Comparison of ENCODE assay signal across 8 mouse cellular contexts in the genomic region with DNA sequence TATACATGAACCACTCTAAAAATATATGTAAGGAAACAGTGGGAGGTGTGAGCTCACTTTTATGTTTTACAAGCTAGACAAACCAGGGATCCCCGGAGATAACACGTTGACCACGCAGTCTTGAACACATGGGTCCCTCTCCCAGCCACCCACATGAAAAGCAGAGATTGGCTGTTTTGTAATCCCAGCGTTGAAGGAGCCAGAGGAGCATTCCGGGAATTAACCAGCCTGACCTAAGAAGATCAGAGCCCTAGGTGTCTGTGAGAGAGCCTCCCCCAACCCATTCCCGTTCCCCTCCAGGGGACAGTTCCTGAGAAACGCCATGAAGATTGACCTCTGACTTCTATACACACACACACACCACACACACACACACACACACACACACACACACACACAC. TPM values are rescaled to one million over a fixed set of nuclear protein-coding genes. Genes with fewer than 3 reads are reported as not detected.
DNase-seq lines count a peak whose midpoint lies in the region; ATAC-seq and TF ChIP-seq lines count a peak whose summit lies in the region.
"Had no signal": no experiment of that assay in that cellular context is flagged by ENCODE, and none has a peak within 500 bp of the region (broad histone marks: within the 10 kb centered on the region; RNA-seq: fewer than 3 reads in every experiment).

No protein-coding gene starts in this region.

- H3K36me3 ChIP-seq in forebrain, embryonic 10.5 days (replicated peaks), result no peaks in the 10 kb centered on the region
- H3K36me3 ChIP-seq in limb, embryonic 13.5 days, result no peaks in the 10 kb centered on the region
- no peaks in the 10 kb centered on the region for H3K36me3 ChIP-seq in stomach, postnatal 0 days (ENCODE audit: control insufficient read depth, insufficient read depth, low read length)

- peaks cover 32% of the 10 kb centered on the region for H3K4me1 ChIP-seq in forebrain, embryonic 10.5 days
- peaks cover 18% of the 10 kb centered on the region for H3K4me1 ChIP-seq in limb, embryonic 13.5 days
- no peaks in the 10 kb centered on the region for H3K4me1 ChIP-seq in stomach, postnatal 0 days (replicated peaks; ENCODE audit: control insufficient read depth, insufficient read depth)

- no peak for TF ChIP-seq CTCF in stomach, postnatal 0 days (IDR thresholded peaks at IDR 0.05; ENCODE audit: low read depth)

- H3K4me3 ChIP-seq in forebrain, embryonic 10.5 days, result peak overlapping the region; percentile 62
- peak overlapping the region; percentile 58 for H3K4me3 ChIP-seq in limb, embryonic 13.5 days
- H3K4me3 ChIP-seq in stomach, postnatal 0 days (ENCODE audit: low read depth, low read length), result no peak overlapping the region; the same call in 1 of the 2 replicates

- 2% methylated on average over 7 of the region's 7 CpGs for WGBS in forebrain, embryonic 10.5 days
- WGBS in limb, embryonic 13.5 days, result under 1% methylated on average over 7 of the region's 7 CpGs
- 4% methylated on average over 7 of the region's 7 CpGs for WGBS in stomach, postnatal 0 days

- H3K27me3 ChIP-seq in forebrain, embryonic 10.5 days (ENCODE audit: poor library complexity, severe bottlenecking), result peaks cover 84% of the 10 kb centered on the region
- H3K27me3 ChIP-seq in limb, embryonic 13.5 days, result peaks cover 43% of the 10 kb centered on the region
- H3K27me3 ChIP-seq in stomach, postnatal 0 days (ENCODE audit: control insufficient read depth, insufficient read depth, low read length), result no peaks in the 10 kb centered on the region

- peak; percentile 74 for DNase-seq in retina, postnatal 1 day
- no peak for DNase-seq in retina, embryonic 14.5 days (ENCODE audit: low spot score)
- no peak for DNase-seq in forebrain, embryonic 10.5 days (ENCODE audit: extremely low spot score, low spot score)
- no peak for DNase-seq in stomach, postnatal 0 days (ENCODE audit: low spot score)
- DNase-seq in urinary bladder, postnatal 36 days (ENCODE audit: low spot score in 2 of 2), result no peak

- ATAC-seq in limb, embryonic 13.5 days (ENCODE audit: low FRiP score, low read depth), result 0 out of 2 replicates have a peak, but pooled peaks have one; percentile 2
- no peak for ATAC-seq in stomach, postnatal 0 days (ENCODE audit: low FRiP score, low TSS enrichment)
- no peak for ATAC-seq in cerebellum, adult (ENCODE audit: insufficient number of reproducible peaks, low FRiP score, low TSS enrichment)

- H3K9me3 ChIP-seq in forebrain, embryonic 10.5 days, result no peaks in the 10 kb centered on the region
- no peaks in the 10 kb centered on the region for H3K9me3 ChIP-seq in limb, embryonic 13.5 days
- H3K9me3 ChIP-seq in stomach, postnatal 0 days (ENCODE audit: control insufficient read depth, low read length), result no peaks in the 10 kb centered on the region

- peak overlapping the region; percentile 86 for H3K27ac ChIP-seq in forebrain, embryonic 10.5 days
- H3K27ac ChIP-seq in limb, embryonic 13.5 days, result no peak overlapping the region
- no peak overlapping the region for H3K27ac ChIP-seq in stomach, postnatal 0 days (replicated peaks)

- no peak for TF ChIP-seq EP300 in stomach, postnatal 0 days (optimal IDR thresholded peaks at IDR 0.05)

- H3K9ac ChIP-seq in limb, embryonic 13.5 days, result no peak overlapping the region
- no peak overlapping the region for H3K9ac ChIP-seq in stomach, postnatal 0 days (ENCODE audit: low read length)

- H3K4me2 ChIP-seq in limb, embryonic 13.5 days (replicated peaks), result peak overlapping the region; percentile 93
- H3K4me2 ChIP-seq in stomach, postnatal 0 days (replicated peaks; ENCODE audit: low read depth), result peak overlapping the region; percentile 82

RNA-seq across cellular contexts. Expression of gene Cdc20b, which starts 3.6 kb away (rescaled TPM):
- 0.31 TPM in 1 of 2 replicates, not detected in the other for polyA plus RNA-seq in forebrain, embryonic 10.5 days (2016; fragmentation: Nextera tagmentation; extraction: Ambion mirVana)
- polyA plus RNA-seq in limb, embryonic 13.5 days (2015; fragmentation: Nextera tagmentation; extraction: Ambion mirVana), result not detected in 2 replicates
- not detected in 2 replicates for polyA plus RNA-seq in stomach, postnatal 0 days (2015; fragmentation: Nextera tagmentation; extraction: Ambion mirVana)

RNA-seq across cellular contexts. Expression of gene Gpx8, which starts 14.9 kb away (rescaled TPM):
- 78.8 and 85.3 TPM in 2 replicates for polyA plus RNA-seq in forebrain, embryonic 10.5 days (2016; fragmentation: Nextera tagmentation; extraction: Ambion mirVana)
- polyA plus RNA-seq in limb, embryonic 13.5 days (2015; fragmentation: Nextera tagmentation; extraction: Ambion mirVana), result 201 and 206 TPM in 2 replicates
- 96.8 and 104 TPM in 2 replicates for polyA plus RNA-seq in stomach, postnatal 0 days (2015; fragmentation: Nextera tagmentation; extraction: Ambion mirVana)

RNA-seq across cellular contexts. Expression of gene Mcidas, which starts 37.7 kb away (rescaled TPM):
- polyA plus RNA-seq in forebrain, embryonic 10.5 days (2016; fragmentation: Nextera tagmentation; extraction: Ambion mirVana), result 1.3 and 2.0 TPM in 2 replicates
- polyA plus RNA-seq in limb, embryonic 13.5 days (2015; fragmentation: Nextera tagmentation; extraction: Ambion mirVana), result not detected in 2 replicates
- 0.11 and 0.17 TPM in 2 replicates for polyA plus RNA-seq in stomach, postnatal 0 days (2015; fragmentation: Nextera tagmentation; extraction: Ambion mirVana)
- polyA plus RNA-seq: spleen, adult 2 months had no signal

RNA-seq across cellular contexts. Expression of gene Ccno, which starts 43.7 kb away (rescaled TPM):
- 1.9 and 3.0 TPM in 2 replicates for polyA plus RNA-seq in forebrain, embryonic 10.5 days (2016; fragmentation: Nextera tagmentation; extraction: Ambion mirVana)
- polyA plus RNA-seq in limb, embryonic 13.5 days (2015; fragmentation: Nextera tagmentation; extraction: Ambion mirVana), result 0.23 and 0.29 TPM in 2 replicates
- 0.21 and 0.41 TPM in 2 replicates for polyA plus RNA-seq in stomach, postnatal 0 days (2015; fragmentation: Nextera tagmentation; extraction: Ambion mirVana)
